Mouse (Mus musculus) limb, embryonic 13.5 days (tissue): ENCODE results near the gene Lig3. TPM values are rescaled to one million over a fixed set of nuclear protein-coding genes. Genes with fewer than 3 reads are reported as not detected.
"Not testable (repeated sequence)": the region's sequence is repeated elsewhere in the genome, so short reads cannot be mapped to it uniquely, and the experiment has no call there.

ENCODE experiments used
- ATAC-seq: fragments of 200-750 bp; cut with Nextera tagmentation; 2 replicates; pipeline ENCODE4 v1.8.0; 2017; ENCODE audit warnings: low read depth, moderate number of reproducible peaks, moderate TSS enrichment; ENCODE audit not compliant: low FRiP score
- H3K27ac ChIP-seq: fragments of 300-500 bp; sonication (generic); 2 replicates; pipeline ENCODE4 v1.5.1; 2015; ENCODE audit warnings: inconsistent platforms, mild to moderate bottlenecking, moderate library complexity
- H3K27me3 ChIP-seq: fragments of 300-500 bp; sonication (generic); 2 replicates; pipeline ENCODE4 v1.6.1; 2015; ENCODE audit warnings: mild to moderate bottlenecking, inconsistent platforms
- H3K36me3 ChIP-seq: fragments of 300-500 bp; sonication (generic); 2 replicates; pipeline ENCODE4 v1.6.1; 2015; ENCODE audit warnings: inconsistent platforms, mild to moderate bottlenecking, moderate library complexity
- H3K4me1 ChIP-seq: fragments of 300-500 bp; sonication (generic); 2 replicates; pipeline ENCODE4 v1.6.1; 2015; ENCODE audit warnings: inconsistent platforms
- H3K4me2 ChIP-seq: fragments of 300-500 bp; sonication (generic); replicated peaks from 2 replicates; pipeline ENCODE4 v1.6.1; 2015; ENCODE audit warnings: inconsistent platforms, mild to moderate bottlenecking, moderate library complexity
- H3K4me3 ChIP-seq: fragments of 300-500 bp; sonication (generic); 2 replicates; pipeline ENCODE4 v1.5.1; 2015; ENCODE audit warnings: moderate library complexity, mild to moderate bottlenecking, inconsistent platforms
- H3K9ac ChIP-seq: fragments of 300-500 bp; sonication (generic); 2 replicates; pipeline ENCODE4 v1.6.1; 2015; ENCODE audit warnings: mild to moderate bottlenecking, inconsistent platforms
- H3K9me3 ChIP-seq: fragments of 300-500 bp; sonication (generic); 2 replicates; pipeline ENCODE4 v1.6.1; 2016; ENCODE audit warnings: inconsistent platforms
- WGBS: fragments of 180-500 bp; shearing (Covaris S2); methylation state at CpG from one replicate; pipeline ENCODE4 v1.1.7; 2015; 5-methylcytosine and 5-hydroxymethylcytosine counted together
- polyA plus RNA-seq: library from polyadenylated mRNA; unstranded; fragments of >200 nt; fragmentation: Nextera tagmentation; extraction: Ambion mirVana; gene quantifications from 2 replicates; pipeline ENCODE4 v1.2.1, GENCODE M21; 2015

Gene Lig3
- polyA plus RNA-seq, 1 experiment from 2014 or later, result 34.2 TPM

DNA sequence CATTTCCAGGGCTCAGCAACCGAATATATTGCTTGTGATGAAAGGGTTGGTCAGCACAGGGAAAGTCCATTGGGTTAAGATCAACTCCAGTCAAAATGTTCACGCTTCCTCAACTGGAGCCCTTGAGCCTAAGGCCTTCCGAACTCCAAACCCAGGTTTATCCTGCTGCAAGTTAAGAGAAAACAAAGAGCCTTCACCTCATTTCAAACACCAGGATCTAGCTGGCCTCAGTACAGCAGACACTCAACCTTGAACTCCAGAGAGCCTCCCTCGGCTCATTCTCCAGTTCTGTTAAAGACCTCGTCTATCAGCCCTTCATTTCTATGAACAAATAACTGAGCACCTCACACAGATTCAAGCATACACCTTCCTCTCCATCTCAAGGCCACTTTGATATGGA, 774 bp upstream of the Lig3 start:
- 57% methylated on average over 5 of the region's 5 CpGs for WGBS
- H3K27ac ChIP-seq, result no peak overlapping the region
- no peaks in the 10 kb centered on the region for H3K9me3 ChIP-seq
- H3K36me3 ChIP-seq, result peaks cover 20% of the 10 kb centered on the region
- H3K27me3 ChIP-seq, result no peaks in the 10 kb centered on the region
- H3K4me1 ChIP-seq, result peaks cover 19% of the 10 kb centered on the region
- H3K4me2 ChIP-seq, result peak overlapping the region; percentile 79
- H3K9ac ChIP-seq, result peak overlapping the region; percentile 95
- H3K4me3 ChIP-seq, result peak overlapping the region; percentile 87
- ATAC-seq, result no peak

DNA sequence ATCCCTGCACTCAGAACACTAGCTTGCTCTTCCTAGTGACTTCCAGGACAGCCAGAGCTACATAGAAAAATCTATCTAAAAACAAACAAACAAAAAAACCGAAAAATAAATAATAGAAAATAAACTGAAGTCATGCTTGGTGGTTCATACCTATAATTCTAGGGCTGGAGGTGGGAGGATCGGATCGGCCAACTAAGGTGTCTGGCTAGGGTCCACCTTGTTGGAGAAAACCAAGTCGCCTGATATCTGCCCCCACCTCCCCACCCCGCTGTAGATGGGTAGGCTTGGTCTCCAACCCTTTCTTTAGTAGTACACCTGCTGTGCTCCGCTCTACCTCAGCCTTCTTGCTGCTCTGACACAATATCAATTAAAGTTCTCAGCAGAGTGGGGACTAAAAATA, 1.3 kb downstream of the Lig3 start:
- peaks cover 19% of the 10 kb centered on the region for H3K4me1 ChIP-seq
- 48% methylated on average over 6 of the region's 6 CpGs for WGBS
- no peaks in the 10 kb centered on the region for H3K27me3 ChIP-seq
- no peak for ATAC-seq
- peaks cover 40% of the 10 kb centered on the region for H3K36me3 ChIP-seq
- H3K9me3 ChIP-seq, result no peaks in the 10 kb centered on the region
- H3K27ac ChIP-seq, result peak overlapping the region; percentile 96; the same call in 1 of the 2 replicates
- H3K4me2 ChIP-seq, result peak overlapping the region; percentile 79
- peak overlapping the region; percentile 95 for H3K9ac ChIP-seq
- peak overlapping the region; percentile 87 for H3K4me3 ChIP-seq

DNA sequence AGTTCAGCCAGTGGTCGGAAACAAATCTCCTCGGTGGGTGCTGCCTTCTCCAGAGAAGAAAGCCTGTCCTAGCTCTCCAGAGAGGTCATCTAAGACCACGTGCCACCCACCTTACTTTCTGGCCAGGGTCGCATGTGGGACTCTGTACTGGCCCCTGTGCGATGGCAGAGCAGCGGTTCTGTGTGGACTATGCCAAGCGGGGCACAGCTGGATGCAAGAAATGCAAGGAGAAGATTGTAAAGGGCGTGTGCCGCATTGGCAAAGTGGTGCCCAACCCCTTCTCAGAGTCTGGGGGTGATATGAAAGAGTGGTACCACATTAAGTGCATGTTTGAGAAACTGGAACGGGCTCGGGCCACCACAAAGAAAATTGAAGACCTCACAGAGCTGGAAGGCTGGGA, 2.5 kb downstream of the Lig3 start:
- no peaks in the 10 kb centered on the region for H3K9me3 ChIP-seq
- H3K27me3 ChIP-seq, result no peaks in the 10 kb centered on the region
- WGBS, result 92% methylated on average over 11 of the region's 11 CpGs
- H3K27ac ChIP-seq, result no peak overlapping the region
- H3K4me2 ChIP-seq, result no peak overlapping the region
- peaks cover 19% of the 10 kb centered on the region for H3K4me1 ChIP-seq
- no peak overlapping the region for H3K9ac ChIP-seq
- H3K4me3 ChIP-seq, result no peak overlapping the region
- H3K36me3 ChIP-seq, result peaks cover 52% of the 10 kb centered on the region
- no peak for ATAC-seq

DNA sequence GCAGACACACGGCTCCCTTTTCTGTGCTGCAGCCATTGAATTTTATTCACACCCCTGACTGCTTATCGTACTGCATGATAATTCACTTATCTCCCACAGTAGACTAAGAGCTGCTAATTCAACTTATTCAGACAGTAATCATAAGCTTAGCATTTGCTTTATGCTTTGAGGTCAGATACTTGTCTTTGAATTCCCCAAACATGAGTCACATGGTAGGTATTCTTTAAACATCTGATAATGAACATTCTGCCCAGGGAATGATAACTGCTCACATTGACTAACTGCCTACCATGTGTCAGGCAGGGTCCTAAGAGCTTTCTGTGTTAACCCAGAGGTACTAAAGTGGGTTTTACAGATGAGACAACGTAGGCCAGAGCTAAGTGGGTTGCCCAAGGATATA, 25.7 kb downstream of the Lig3 start:
- H3K36me3 ChIP-seq, result peaks cover 60% of the 10 kb centered on the region
- WGBS, result 82% methylated on average over 3 of the region's 3 CpGs
- no peak overlapping the region for H3K27ac ChIP-seq
- no peak overlapping the region for H3K9ac ChIP-seq
- H3K9me3 ChIP-seq, result no peaks in the 10 kb centered on the region
- no peaks in the 10 kb centered on the region for H3K27me3 ChIP-seq
- H3K4me1 ChIP-seq, result no peaks in the 10 kb centered on the region
- no peak overlapping the region for H3K4me3 ChIP-seq
- no peak for ATAC-seq
- H3K4me2 ChIP-seq, result no peak overlapping the region

- Histone ChIP-seq H3K36me3 (peaks cover 58% of the 10 kb centered on the region), H3K9me3 (no peaks in the 10 kb centered on the region), H3K4me1 (0 out of 2 replicates have a peak, but pooled peaks cover 2% of the 10 kb centered on the region), H3K4me2 (no peak overlapping the region), H3K27me3 (no peaks in the 10 kb centered on the region), H3K4me3 (no peak overlapping the region), H3K9ac (no peak overlapping the region), H3K27ac (no peak overlapping the region)
- WGBS, result 81% methylated on average over 3 of the region's 3 CpGs
- no peak for ATAC-seq
Measured at GRCm38 (mm10) chr11:82807370-82807769, 26.5 kb downstream of the Lig3 start.

DNA sequence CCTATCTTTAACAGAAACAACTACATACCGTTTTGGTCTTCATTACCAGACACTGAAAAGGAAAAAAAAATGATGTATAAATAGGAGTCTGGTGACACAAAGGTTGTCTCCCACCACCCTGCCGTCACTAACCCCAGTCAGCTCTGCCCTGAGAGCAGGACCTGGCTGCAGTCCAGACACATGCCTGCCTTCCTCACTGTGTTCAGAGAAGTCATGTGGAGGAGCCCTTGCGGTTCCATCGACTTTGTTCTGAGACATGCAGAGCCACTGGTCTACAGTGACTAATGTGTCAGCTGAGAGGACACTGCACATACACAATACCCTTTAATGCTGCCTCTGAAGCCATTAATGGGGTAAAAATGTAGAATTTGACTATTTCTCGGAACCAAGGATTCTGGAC, 27.6 kb downstream of the Lig3 start:
- Histone ChIP-seq H3K9me3 (no peaks in the 10 kb centered on the region), H3K27me3 (no peaks in the 10 kb centered on the region), H3K9ac (no peak overlapping the region), H3K27ac (no peak overlapping the region), H3K4me3 (no peak overlapping the region), H3K4me2 (no peak overlapping the region), H3K36me3 (peaks cover 49% of the 10 kb centered on the region), H3K4me1 (peaks cover 7% of the 10 kb centered on the region; the same call in 1 of the 2 replicates)
- ATAC-seq, result no peak
- 83% methylated on average over 5 of the region's 5 CpGs for WGBS

GRCm38 (mm10) chr11:82819350-82819749, 38.4 kb downstream of the Lig3 start:
- no peak for ATAC-seq
- 51% methylated on average over 4 of the region's 4 CpGs for WGBS

DNA sequence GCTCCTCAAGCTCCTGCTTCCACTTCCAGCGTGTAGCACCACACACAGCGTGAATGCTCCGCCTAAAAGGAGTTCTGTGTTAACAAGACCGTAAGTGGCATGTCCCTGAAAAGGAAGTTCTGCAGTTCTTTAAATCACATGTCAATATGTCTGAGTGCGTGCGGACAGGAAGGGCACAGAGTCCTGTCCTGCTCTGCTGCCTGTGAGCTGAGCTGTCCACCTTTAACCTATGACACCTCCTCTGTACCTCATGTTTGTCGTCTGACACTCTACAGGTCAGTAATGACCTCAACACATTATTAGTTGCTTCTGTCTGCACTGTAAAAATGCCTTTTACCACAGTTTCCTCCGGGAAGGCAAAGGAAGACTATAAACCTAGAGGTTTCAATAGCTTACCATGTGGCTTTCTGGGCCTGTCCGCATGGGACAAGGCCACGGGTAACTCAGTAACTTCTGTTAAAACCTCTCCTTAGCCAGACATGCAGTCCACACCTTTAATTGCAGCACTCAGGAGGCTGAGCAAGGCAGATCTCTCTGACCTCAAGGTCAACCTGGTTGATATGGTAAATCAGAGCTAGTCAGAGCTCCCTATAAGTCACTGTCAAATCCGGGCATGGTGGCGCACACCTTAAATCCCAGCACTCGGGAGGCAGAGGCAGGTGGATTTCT, 40.0 kb downstream of the Lig3 start:
- Histone ChIP-seq H3K27me3 (no peaks in the 10 kb centered on the region), H3K9ac (no peak overlapping the region), H3K4me3 (no peak overlapping the region), H3K27ac (no peak overlapping the region), H3K4me2 (no peak overlapping the region), H3K9me3 (no peaks in the 10 kb centered on the region), H3K4me1 (peaks cover 5% of the 10 kb centered on the region; the same call in 1 of the 2 replicates), H3K36me3 (peaks cover 6% of the 10 kb centered on the region; the same call in 1 of the 2 replicates)
- WGBS, result 59% methylated on average over 13 of the region's 13 CpGs
- no peak for ATAC-seq

More at GRCm38 (mm10) chr11:82819350-82819749, 38.4 kb downstream of the Lig3 start:
- H3K27me3 ChIP-seq, result no peaks in the 10 kb centered on the region
- H3K9me3 ChIP-seq, result no peaks in the 10 kb centered on the region
- H3K36me3 ChIP-seq, result peaks cover 6% of the 10 kb centered on the region; the same call in 1 of the 2 replicates
- H3K4me2 ChIP-seq, result no peak overlapping the region
- H3K4me1 ChIP-seq, result peaks cover 4% of the 10 kb centered on the region; the same call in 1 of the 2 replicates
- H3K9ac ChIP-seq, result no peak overlapping the region
- H3K4me3 ChIP-seq, result no peak overlapping the region
- H3K27ac ChIP-seq, result no peak overlapping the region

GRCm38 (mm10) chr11:82826818-82827217, 45.9 kb downstream of the Lig3 start:
- H3K4me2 ChIP-seq, result no peak overlapping the region
- no peaks in the 10 kb centered on the region for H3K27me3 ChIP-seq
- peaks cover 16% of the 10 kb centered on the region for H3K4me1 ChIP-seq
- no peaks in the 10 kb centered on the region for H3K9me3 ChIP-seq
- no peaks in the 10 kb centered on the region for H3K36me3 ChIP-seq
- H3K9ac ChIP-seq, result no peak overlapping the region
- no peak overlapping the region for H3K27ac ChIP-seq
- ATAC-seq, result no peak
- H3K4me3 ChIP-seq, result no peak overlapping the region

DNA sequence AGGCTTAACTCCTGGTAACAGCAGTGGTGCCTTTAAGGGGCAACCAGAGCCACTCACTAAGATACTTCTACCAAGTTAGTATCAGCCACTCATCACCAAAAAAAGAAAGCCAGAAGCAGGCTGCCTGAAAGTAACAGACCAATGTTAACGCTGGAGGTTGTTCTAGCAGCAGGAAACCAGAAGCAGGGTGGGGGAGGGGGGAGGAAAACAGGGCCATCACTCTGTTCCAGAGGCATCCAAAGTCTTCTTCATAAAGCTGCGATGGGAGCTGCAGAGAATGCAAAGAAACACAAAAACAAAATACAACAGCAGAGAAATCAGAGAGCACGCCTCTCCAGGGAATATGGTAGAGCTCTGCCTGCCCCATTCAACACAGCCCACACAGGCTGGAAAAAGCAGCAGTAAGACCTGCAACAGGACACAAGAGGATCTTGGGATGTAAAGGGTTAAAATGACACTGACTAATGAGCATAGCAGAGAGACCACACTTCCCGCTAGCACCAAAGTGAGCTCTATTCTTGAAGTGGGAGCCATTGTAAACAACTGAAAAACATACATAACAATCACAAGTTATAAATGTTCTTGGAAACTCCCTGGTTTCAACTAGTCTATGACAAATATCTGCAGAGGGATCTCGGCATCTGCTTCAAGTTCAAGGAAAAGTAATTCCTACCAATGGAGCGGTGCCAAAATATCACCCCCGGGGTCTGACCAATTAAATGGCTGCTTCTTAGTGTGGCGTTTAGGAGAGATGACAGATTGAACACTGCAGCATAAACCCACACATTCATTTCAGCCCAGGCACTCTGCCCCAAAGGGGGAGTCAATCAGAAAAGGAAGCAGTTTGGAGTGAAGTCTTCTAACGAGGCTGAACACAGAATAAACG, 50.3 kb downstream of the Lig3 start:
- Histone ChIP-seq H3K36me3 (no peaks in the 10 kb centered on the region), H3K27me3 (no peaks in the 10 kb centered on the region), H3K4me1 (peaks cover 25% of the 10 kb centered on the region), H3K27ac (no peak overlapping the region), H3K4me2 (peak overlapping the region; percentile 40), H3K9ac (no peak overlapping the region), H3K9me3 (no peaks in the 10 kb centered on the region), H3K4me3 (no peak overlapping the region)
- WGBS, result 16% methylated on average over 10 of the region's 10 CpGs
- peak; percentile 57; the same call in 1 of the 2 replicates for ATAC-seq

DNA sequence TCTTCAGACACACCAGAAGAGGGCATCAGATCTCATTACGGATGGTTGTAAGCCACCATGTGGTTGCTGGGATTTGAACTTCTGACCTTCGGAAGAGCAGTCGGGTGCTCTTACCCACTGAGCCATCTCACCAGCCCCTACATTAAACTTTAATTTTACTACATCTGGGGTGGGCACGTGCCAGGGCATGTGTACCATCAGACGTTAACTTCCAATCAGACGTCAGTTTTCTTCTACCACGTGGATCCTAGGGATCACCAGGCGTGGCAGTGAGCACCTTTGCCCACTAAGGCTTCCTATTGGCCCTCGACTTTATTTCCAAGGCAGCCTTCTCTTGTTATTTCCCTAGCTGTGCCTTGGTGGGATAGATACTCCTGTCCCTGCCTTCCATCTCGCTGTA, 51.5 kb downstream of the Lig3 start:
- H3K4me1 ChIP-seq, result peaks cover 35% of the 10 kb centered on the region
- not testable (repeated sequence) for ATAC-seq, H3K27me3 ChIP-seq, H3K9me3 ChIP-seq, H3K9ac ChIP-seq, H3K4me3 ChIP-seq, H3K27ac ChIP-seq, H3K4me2 ChIP-seq, H3K36me3 ChIP-seq
- 79% methylated on average over 10 of the region's 10 CpGs for WGBS

DNA sequence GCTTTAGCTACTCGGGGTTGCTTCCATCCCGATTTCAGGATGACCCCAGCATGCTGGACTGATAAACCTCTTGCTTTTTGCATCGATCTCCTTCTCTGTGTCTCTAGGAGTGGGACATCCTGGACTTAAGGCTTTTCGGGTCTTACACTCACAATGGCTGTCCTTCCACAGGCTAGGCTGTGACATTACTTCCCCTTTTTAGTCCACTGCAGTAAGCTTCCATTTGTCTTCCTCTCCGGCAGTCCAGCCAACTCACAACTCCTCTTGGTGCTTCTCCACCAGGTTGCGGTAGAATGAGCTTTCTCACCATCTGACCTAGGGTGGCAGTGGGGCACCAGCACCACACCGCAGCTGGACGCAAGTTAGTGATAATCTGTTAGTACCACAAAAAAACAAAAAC, 53.0 kb downstream of the Lig3 start:
- no peak overlapping the region for H3K4me3 ChIP-seq
- 86% methylated on average over 8 of the region's 8 CpGs for WGBS
- H3K4me1 ChIP-seq, result peaks cover 50% of the 10 kb centered on the region
- H3K4me2 ChIP-seq, result no peak overlapping the region
- H3K9ac ChIP-seq, result no peak overlapping the region
- no peak overlapping the region for H3K27ac ChIP-seq
- H3K27me3 ChIP-seq, result no peaks in the 10 kb centered on the region
- ATAC-seq, result no peak
- no peaks in the 10 kb centered on the region for H3K9me3 ChIP-seq
- no peaks in the 10 kb centered on the region for H3K36me3 ChIP-seq
